Mouse (Mus musculus) cerebellum, adult 11-12 months (tissue): ENCODE measurements at regions not wholly inside any gene's neighbourhood (a gene's known extent, or its start where the extent isn't known, plus 50 kb on each side); places are given as distances from the start of the nearest gene placed in this dataset.
"Not testable (repeated sequence)": the region's sequence is repeated elsewhere in the genome, so short reads cannot be mapped to it uniquely, and the experiment has no call there.

Experiments
- DNase-seq: peaks from one replicate; pipeline ENCODE4 v3.0.0; 2022

DNA sequence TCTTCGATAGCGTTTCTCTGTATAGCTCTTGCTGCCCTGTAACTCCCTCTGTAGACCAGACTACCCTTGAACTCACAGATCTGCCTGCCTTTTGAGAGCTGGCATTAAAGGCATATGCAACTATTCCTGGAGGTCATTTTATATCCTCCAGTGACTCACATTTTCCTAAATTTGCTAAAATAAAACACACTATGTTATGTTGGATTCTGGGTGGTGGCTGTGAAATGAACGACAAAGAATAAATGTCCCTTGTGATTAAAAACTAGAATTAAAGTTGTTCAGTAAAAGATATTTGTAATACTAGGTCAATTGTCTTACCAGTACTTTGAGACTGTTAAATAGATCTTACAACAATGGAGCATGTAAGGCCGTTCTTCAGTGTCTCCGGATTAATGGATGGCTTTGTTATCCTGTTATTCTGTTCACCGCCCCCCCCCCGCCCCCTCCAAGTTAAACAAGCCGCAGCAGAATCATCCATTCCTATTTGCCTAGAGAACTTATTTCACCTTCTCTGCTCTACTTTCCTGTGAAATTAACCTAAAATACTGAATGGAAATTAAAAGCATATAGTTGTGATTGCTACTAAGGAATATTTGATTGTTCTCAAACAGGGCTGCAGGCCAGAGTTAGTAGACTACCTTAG is 240.4 kb downstream of the Mef2c start:
- no peak for DNase-seq

- DNase-seq = peak; percentile 99
Measured at GRCm38 (mm10) chr13:83744981-83745555, 241.2 kb downstream of the Mef2c start.

DNA sequence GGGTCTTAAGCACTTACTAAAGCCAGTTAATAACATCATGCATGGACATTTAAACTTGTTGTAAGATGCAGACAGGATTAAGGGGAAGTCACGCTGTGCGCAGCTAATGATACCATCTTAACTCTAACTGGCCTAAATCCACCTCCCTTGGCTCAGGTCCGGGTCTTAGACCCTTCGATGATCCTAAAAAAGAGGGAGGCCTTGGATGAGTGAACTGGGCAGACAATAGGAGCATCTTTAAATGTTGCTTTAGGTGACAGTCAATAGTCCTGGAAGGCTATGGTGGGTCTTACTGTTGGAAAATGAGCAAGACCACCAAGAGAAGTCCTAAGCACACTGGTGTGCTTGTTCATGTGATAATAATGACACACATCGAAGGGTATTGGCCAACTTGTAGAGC is 242.1 kb downstream of the Mef2c start:
- peak; percentile 43 for DNase-seq

DNA sequence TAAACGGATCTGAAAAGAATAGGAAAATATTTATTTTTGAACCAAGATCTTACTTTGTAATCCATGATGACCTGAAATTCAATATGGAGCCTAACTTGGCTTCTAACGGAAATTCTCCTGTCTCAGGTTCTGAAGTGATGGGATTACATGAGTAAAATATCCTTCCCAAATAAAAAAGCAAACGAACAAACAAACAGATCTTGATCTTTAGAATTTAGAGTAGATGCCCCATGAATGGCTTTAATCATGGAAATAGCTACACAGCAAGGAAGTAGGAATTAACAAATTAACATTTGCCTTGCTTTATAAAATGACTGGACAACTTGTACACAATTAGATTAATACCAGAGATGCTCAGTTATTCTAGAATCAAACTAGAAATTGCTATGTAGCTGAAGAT is 243.8 kb downstream of the Mef2c start:
- DNase-seq = no peak

GRCm38 (mm10) chr13:83749376-83750150 is 245.7 kb downstream of the Mef2c start:
- no peak for DNase-seq

DNA sequence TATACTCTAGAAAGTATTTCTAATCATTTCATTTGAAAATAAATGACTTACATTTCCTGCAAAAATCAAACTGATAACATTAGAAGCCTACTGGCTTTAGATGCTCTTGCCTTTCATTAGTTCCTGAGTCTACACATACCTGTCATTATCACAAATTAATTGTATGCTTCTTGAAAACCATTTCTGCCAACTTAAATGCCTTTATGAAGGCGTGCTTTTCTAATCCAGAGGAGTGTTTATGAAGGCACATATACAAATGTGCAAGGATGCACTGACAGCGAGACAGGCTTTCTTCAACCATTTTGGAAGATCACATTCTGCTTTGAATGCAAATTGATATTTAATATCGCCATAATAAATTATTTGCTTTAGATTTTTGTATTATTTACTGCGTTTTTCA is 246.6 kb downstream of the Mef2c start:
- no peak for DNase-seq

- DNase-seq = no peak
Measured at GRCm38 (mm10) chr13:83760387-83761170, 256.7 kb downstream of the Mef2c start.

DNA sequence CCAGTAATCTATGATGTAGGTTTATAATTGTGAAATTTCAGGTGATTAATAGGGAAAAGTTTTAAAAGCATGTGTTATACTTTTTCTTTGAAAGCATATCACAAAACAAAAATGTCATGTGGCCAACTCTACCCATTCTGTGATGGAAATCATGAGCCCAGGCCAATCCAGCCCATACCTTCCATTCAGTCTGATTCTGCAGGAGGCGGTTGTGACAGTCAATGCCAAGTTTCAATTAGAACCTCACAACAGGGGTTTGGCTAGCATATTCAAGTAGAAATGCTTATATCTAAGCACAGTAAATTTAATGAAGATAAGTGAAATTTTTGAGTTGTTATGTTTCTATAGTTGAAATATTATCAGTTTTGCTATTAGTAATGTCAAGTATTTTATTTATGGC is 258.6 kb downstream of the Mef2c start:
- no peak for DNase-seq

GRCm38 (mm10) chr13:83763288-83763687 is 259.5 kb downstream of the Mef2c start:
- DNase-seq = not testable (repeated sequence)

DNA sequence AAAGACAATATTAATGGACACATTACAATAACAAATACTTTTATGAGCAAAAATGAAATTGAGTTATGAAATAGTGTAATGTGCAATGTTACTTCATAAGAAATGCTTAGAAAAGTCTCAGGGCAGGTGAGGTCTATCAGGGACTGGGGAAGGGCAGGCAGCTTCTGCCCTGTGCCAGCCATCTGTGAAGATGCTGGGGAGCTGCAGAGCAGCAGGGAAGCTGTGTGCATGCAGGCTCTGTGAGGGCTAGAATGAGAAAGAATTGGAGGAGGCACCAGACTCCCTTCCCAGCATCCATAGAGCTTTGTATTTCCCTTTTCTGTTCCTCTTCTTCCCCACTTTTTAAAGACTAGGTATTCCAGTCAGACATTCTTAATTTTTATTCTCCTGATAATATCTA is 281.8 kb downstream of the Mef2c start:
- DNase-seq = peak; percentile 25

GRCm38 (mm10) chr13:83809535-83809934 is 305.7 kb downstream of the Mef2c start:
- no peak for DNase-seq

DNA sequence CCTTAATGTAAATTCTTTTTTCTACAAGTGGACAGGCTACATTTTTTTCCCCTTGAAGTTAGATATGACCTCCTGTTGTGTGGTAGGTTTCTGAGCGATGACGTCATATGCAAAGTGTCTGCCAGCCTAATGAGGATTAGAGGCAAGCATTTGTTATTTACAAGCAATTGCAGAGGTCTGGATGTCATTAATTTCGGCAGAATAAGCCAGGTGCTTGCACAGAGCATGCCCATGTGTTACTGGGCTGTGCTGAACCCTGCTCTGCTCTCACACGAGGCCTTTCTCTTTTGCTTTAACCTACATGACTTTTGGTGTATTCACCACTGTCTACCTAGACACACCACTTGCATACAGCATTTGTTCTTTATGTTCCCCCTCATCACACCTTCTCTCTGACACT is 316.5 kb downstream of the Mef2c start:
- DNase-seq = no peak

DNA sequence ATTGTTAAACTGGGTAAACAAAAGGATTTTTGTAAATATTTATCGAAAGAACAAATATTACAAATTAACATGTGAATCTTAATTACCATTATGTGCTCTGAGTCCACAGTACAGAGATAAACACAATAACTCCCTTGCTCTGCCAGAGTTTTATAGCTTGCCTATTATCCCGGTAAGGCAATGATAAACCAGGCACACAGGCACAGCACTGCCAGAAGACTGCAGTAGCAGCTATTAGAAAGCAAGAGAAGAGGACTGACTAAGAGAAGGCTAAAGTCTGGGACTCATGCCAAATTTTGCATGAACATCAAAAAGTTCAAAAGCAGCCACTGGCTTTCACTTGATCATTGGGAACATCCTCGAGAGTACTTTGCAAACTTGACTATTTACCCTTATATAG is 316.9 kb downstream of the Mef2c start:
- no peak for DNase-seq

DNA sequence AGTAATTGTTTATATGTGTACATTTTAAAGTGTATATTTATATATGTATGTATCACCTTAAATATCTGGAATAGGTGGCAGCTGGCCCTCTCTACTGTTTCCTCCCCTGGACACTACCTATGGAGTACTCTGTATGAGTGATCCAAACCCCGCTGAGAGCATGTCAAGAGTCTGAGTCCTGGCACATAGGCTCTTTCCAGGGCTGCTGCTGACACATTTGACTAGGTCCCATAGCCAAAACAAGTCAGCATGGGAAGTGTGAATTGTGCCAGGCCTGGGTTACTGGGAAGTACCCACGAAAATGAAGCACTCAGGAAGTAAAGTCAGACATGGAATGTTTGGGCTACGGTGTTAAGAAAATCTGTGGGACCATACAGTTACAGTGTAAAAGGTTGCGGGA is 321.1 kb downstream of the Mef2c start:
- DNase-seq = no peak

DNA sequence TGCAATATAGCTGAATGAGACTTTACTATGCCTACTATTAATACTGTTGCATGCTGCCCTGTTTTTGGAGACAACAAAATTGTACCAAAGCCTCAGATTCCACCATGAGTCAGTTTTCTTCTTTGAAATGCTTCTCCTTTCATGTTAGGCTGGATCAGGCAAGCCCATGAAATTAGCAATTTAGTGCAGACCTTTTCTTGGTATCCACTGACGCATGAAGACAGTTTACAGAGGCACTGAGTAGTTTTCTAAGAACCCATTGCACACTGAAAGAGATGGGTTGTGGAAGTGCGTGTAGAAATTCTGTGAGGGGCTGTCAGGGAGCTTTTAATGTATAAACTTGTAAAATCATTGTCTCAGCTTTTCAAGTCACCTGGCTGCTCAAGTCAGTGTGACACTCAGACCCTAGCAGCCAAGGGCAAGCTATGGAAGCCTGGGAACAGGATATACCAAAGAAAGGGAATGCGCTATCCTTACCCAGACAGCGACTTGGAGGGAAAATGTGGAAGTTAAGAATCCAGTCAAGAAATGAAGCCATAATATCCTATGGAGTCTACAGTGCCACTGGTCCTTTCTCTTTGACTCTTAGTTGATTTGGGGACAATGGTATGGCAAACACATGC is 323.1 kb downstream of the Mef2c start:
- no peak for DNase-seq

GRCm38 (mm10) chr13:83865932-83866685 is 356.0 kb upstream of the Tmem161b start:
- DNase-seq = no peak

DNA sequence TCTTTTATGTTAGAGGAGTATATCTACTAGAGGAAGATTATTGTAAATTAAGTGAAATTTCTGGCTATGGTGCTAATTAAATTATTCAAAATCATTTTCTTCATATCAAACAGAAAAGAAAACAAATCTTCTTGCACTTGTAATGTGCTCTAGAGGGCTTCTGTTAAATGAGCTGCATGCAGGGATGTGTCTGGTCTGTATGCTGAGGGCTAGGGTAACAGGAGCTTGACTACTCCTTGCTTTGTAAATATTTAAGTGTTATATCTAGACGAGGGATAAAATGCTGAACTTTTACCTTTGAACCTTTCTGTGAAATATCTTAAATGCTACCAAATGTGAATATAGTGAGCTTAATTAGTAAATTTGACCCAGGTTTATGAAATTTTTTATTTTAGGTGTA is 354.9 kb upstream of the Tmem161b start:
- no peak for DNase-seq

DNA sequence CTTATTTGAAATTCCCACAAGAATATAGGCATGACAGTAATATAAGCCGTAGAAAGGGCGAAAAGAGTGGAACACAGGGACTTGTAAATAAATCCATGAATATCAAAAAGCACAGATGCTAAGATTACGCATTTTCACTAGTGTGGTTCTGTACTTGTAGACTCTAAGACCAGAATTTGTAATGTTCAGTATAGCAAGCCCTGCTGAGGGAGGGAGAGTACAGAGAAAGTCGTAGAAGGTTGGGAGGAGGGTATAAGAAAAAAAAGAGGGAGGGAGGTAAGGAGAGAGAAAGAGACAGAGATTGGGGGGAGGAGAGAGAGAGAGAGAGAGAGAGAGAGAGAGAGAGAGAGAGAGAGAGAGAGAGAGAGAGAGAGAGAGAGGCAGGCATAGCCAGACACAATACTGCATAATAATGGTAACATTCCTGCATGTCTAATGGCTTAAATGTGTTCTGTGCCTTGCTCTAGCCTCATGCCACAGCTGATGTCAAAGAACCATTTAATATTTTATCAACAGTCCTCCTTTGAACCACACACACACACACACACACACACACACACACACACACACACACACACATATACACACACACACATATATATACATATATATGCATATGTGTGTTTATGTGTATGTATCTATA is 354.1 kb upstream of the Tmem161b start:
- DNase-seq = no peak

DNA sequence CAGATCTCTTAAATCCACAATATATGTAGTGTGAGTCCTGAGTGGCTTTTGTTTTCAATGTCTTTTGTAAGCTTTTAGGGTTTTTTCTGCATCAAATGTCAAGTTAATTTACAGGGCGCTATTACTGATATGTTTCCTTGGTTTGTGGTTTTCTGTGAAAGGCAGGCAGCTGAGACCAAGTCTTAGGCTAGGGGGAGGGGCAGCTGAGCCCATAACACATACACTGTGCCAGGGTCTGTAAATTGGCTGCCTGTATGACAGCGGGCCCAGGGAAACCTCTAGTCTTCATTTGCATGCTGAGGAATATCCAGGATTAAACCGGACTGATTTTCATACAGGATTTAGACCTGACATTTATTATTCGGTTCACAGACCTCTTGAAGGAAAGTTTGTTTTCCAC is 353.2 kb upstream of the Tmem161b start:
- DNase-seq = peak; percentile 37

GRCm38 (mm10) chr13:83872143-83872819 is 349.8 kb upstream of the Tmem161b start:
- no peak for DNase-seq

DNA sequence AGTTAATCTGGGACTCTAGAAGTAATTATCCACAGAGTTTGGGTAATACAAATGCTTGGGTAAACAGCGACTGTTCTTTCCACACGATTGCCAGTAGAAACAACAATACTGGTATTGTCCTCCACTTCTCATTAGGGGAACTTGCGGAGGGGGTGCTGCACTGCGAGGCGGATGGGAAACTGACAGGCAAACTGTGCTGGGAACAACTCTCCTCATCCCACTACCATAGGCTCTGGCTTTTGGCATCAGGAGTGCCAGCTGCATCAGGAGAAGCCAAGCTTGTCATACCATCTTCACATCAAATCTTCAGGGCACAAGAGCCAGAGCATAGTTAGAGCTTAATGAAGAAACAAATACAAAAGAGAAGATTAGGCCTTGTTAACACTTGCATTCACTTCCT is 349.2 kb upstream of the Tmem161b start:
- peak; percentile 11 for DNase-seq
